Mouse (Mus musculus) adrenal gland, adult 8-10 months (tissue): ENCODE measurements around the gene Insyn1. TPM values are rescaled to one million over a fixed set of nuclear protein-coding genes. Genes with fewer than 3 reads are reported as not detected.

Source experiments
- DNase-seq: peaks from one replicate; pipeline ENCODE4 v3.0.0; 2022
- total RNA-seq, 4 experiments: library from RNA; stranded (reverse); gene quantifications; 2 replicates each; pipeline ENCODE4 v1.2.4; 2022

Insyn1 gene
- total RNA-seq, 4 experiments from 2014 or later, result 10.8 to 13.7 (median 12.4) TPM

DNA sequence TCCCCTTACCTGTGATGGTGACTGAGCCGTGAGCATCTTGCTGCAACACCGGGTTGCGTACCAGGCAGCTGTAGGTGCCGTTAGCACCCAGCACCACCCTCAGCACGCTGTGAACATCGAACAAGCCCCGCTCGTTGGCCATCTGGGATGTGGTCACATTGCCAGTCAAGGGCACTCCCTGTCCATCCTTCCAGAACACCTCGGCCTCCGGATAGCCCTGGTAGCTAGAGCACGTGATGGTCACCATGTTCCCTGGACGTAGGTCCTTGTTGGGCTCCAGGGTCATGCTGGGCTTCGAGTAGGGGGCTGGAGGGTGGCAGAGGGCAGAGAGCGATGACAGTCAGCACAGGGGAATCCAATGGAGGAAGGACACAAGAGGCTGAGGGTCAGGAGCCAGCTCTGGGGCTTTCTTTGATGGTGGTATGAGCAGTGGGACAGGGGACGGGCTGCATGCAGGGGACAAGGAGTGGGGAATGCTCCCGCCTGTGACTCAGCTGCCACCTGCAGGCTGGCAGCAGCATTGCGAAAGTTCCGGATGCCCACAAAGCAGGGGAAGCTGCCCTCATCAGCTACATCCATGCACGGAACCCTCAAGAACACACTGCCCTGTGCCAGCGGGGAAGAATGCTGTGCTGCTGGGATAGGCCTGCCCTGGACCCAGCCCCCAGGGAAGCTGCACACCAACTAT lies 47.2 kb downstream of the Insyn1 start:
- no peak for DNase-seq

GRCm38 (mm10) chr9:58537774-58538173 lies 49.4 kb downstream of the Insyn1 start:
- DNase-seq, result no peak

- DNase-seq, result no peak
Measured at GRCm38 (mm10) chr9:58539886-58540285, 51.5 kb downstream of the Insyn1 start.

GRCm38 (mm10) chr9:58541895-58542338 lies 53.5 kb downstream of the Insyn1 start:
- peak; percentile 84 for DNase-seq

DNA sequence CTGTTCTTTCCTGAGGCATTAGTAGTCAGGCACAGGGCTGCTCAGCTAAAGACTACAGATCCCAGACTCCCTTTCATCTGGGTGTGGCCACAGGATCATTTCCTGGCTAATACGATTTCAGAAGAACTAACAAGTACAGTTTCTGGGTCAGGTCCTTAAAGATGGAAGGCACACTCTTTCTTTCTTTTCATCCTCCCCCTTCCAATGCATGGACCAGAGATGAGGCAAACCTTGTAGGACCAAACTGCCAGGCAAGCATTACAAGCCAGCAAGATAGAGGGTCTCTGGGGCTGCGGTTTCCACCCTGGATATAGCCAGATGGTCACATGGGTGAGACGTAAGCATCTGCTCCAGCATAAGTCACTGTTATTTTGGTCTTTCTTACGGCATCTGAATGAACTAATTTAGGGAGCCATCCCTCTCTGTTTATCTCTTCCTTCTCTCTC lies 56.5 kb downstream of the Insyn1 start:
- DNase-seq, result no peak

- DNase-seq, result no peak
Measured at GRCm38 (mm10) chr9:58545428-58545827, 57.0 kb downstream of the Insyn1 start.

DNA sequence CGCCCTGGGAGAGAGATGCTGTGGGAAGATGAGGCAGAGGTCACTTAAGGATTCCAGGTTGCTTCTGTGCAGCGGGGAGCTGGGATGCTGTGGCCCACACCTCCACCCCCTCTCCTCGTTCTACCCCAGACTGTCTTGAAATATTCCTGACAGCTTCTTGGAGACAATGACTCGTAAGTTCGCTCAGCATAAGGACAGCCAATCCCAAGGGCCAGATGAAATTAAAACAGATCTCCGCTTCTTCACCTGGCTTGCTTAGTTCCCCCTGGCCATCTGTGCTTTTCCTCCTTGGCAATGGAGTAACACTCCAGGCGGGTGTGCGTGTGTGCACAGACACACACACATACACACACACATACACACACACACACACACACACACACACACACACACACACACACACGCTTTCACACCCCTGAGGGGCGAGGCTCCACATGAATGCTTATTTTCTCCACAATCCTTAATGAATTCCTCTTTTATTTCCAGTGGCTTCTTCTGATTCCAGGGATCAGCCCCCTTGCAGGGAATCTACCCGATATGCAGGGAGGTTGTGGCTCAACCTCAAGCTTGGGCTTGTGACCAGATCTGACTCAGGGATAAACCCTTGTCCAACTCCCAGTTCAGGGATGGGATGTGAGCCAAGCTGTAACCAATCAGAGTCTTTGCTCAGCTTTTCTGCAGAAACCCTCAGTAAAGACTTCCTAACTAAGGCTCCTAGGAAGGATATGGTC lies 58.4 kb downstream of the Insyn1 start:
- no peak for DNase-seq

DNA sequence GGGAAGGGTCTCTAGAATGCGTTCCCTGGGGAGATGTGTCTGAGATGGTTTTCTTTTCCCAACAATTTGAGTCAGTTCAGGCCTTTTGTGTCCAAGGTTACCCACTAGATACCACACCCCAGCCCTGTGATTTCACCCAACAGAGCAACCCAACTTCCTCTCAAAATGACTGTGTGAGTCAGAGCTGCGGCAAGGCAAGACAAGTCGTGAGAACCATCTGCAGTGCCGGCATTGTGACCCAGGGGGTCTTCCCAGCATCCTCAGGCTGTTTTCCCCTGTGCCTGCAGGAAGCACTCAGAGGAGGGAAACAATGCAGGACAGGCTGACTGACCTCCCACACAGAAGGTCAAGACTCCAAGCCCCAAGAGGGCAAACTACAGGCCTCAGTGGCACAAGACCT lies 60.5 kb downstream of the Insyn1 start:
- no peak for DNase-seq

Other genes with a start within 250 kb of the Insyn1 start
- 10 to 100 TPM; 23.4 to 45.6 (median 31.8) TPM for gene Pml, start 238.8 kb upstream of the Insyn1 start, total RNA-seq
- 10 to 100 TPM; 19.9 to 32.9 (median 28.3) TPM for gene Stoml1, start 235.4 kb upstream of the Insyn1 start, total RNA-seq
- 10 to 100 TPM; 20.4 to 28.6 (median 23.0) TPM for gene Loxl1, start 175.4 kb upstream of the Insyn1 start, total RNA-seq
- not detected for gene Tbc1d21, start 118.1 kb upstream of the Insyn1 start, total RNA-seq
- gene Cd276, start 66.8 kb downstream of the Insyn1 start, total RNA-seq, result 10 to 100 TPM; 10.2 to 13.1 (median 10.8) TPM
- gene Nptn, start 93.6 kb downstream of the Insyn1 start, total RNA-seq, result 100 to 1,000 TPM; 139 to 182 (median 167) TPM